Mouse (Mus musculus) WW6 (cell line): ENCODE data around the gene Dok5.
A peak's percentile ranks its signal among the peaks of the same experiment; 100 is the strongest.

Experiments used
- DNase-seq: peaks from one replicate; pipeline ENCODE4 v3.0.0-alpha.2; 2013; ENCODE audit warnings: low read depth, low spot score

Gene Dok5

GRCm38 (mm10) chr2:170791332-170792017 is 59.9 kb downstream of the Dok5 start:
- no peak for DNase-seq

- DNase-seq: no peak
These were observed 63.6 kb downstream of the Dok5 start for GRCm38 (mm10) chr2:170795242-170795641.

- no peak for DNase-seq
These were observed 71.4 kb downstream of the Dok5 start for GRCm38 (mm10) chr2:170802984-170803383.

GRCm38 (mm10) chr2:170807555-170808258 is 76.1 kb downstream of the Dok5 start:
- no peak for DNase-seq

GRCm38 (mm10) chr2:170808259-170808789 is 76.7 kb downstream of the Dok5 start:
- no peak for DNase-seq

GRCm38 (mm10) chr2:170811356-170811755 is 79.7 kb downstream of the Dok5 start:
- DNase-seq: no peak

GRCm38 (mm10) chr2:170816302-170816701 is 84.7 kb downstream of the Dok5 start:
- DNase-seq: no peak

GRCm38 (mm10) chr2:170817112-170817703 is 85.6 kb downstream of the Dok5 start:
- DNase-seq: no peak

- peak; percentile 28 for DNase-seq
These were observed 95.3 kb downstream of the Dok5 start for GRCm38 (mm10) chr2:170826821-170827441.

- no peak for DNase-seq
These were observed 97.2 kb downstream of the Dok5 start for GRCm38 (mm10) chr2:170828757-170829156.

GRCm38 (mm10) chr2:170829191-170829611 is 97.6 kb downstream of the Dok5 start:
- no peak for DNase-seq

GRCm38 (mm10) chr2:170829988-170830387 is 98.4 kb downstream of the Dok5 start:
- DNase-seq: no peak

- no peak for DNase-seq
These were observed 105.3 kb downstream of the Dok5 start for GRCm38 (mm10) chr2:170836862-170837261.

- DNase-seq: no peak
These were observed 105.8 kb downstream of the Dok5 start for GRCm38 (mm10) chr2:170837363-170837762.

- peak; percentile 26 for DNase-seq
These were observed 106.4 kb downstream of the Dok5 start for GRCm38 (mm10) chr2:170837824-170838557.

- DNase-seq: no peak
These were observed 109.9 kb downstream of the Dok5 start for GRCm38 (mm10) chr2:170841441-170841965.

- no peak for DNase-seq
These were observed 113.9 kb downstream of the Dok5 start for GRCm38 (mm10) chr2:170845511-170845910.

- no peak for DNase-seq
These were observed 118.5 kb downstream of the Dok5 start for GRCm38 (mm10) chr2:170850058-170850457.

GRCm38 (mm10) chr2:170852337-170852736 is 120.7 kb downstream of the Dok5 start:
- DNase-seq: no peak

- DNase-seq: no peak
These were observed 123.6 kb downstream of the Dok5 start for GRCm38 (mm10) chr2:170855210-170855609.

GRCm38 (mm10) chr2:170856085-170856484 is 124.5 kb downstream of the Dok5 start:
- DNase-seq: no peak
